Mouse (Mus musculus) liver, embryonic 13.5 days (tissue): ENCODE results near the gene Phex. TPM values are rescaled to one million over a fixed set of nuclear protein-coding genes. Genes with fewer than 3 reads are reported as not detected.

Experiments used
- ATAC-seq: fragments of 200-750 bp; cut with Nextera tagmentation; 2 replicates; pipeline ENCODE4 v1.8.0; 2017; ENCODE audit warnings: low read depth, mild to moderate bottlenecking, moderate number of reproducible peaks, moderate library complexity
- DNase-seq: peaks from one replicate; pipeline ENCODE4 v3.0.0; 2022
- H3K27ac ChIP-seq: fragments of 300-500 bp; sonication (generic); 2 replicates; pipeline ENCODE4 v1.5.1; 2015; ENCODE audit warnings: moderate library complexity, mild to moderate bottlenecking, inconsistent platforms
- H3K27me3 ChIP-seq: fragments of 300-500 bp; sonication (generic); 2 replicates; pipeline ENCODE4 v1.6.1; 2015; ENCODE audit warnings: mild to moderate bottlenecking, inconsistent platforms
- H3K36me3 ChIP-seq: fragments of 300-500 bp; sonication (generic); 2 replicates; pipeline ENCODE4 v1.6.1; 2015; ENCODE audit warnings: mild to moderate bottlenecking, inconsistent platforms
- H3K4me1 ChIP-seq: fragments of 300-500 bp; sonication (generic); replicated peaks from 2 replicates; pipeline ENCODE4 v1.6.1; 2015; ENCODE audit warnings: inconsistent platforms
- H3K4me2 ChIP-seq: fragments of 300-500 bp; sonication (generic); 2 replicates; pipeline ENCODE4 v1.6.1; 2015; ENCODE audit warnings: inconsistent platforms, mild to moderate bottlenecking, moderate library complexity
- H3K4me3 ChIP-seq: fragments of 300-500 bp; sonication (generic); replicated peaks from 2 replicates; pipeline ENCODE4 v1.5.1; 2015; ENCODE audit warnings: mild to moderate bottlenecking, inconsistent platforms
- H3K9ac ChIP-seq: fragments of 300-500 bp; sonication (generic); 2 replicates; pipeline ENCODE4 v1.6.1; 2015; ENCODE audit warnings: mild to moderate bottlenecking, inconsistent platforms
- H3K9me3 ChIP-seq: fragments of 300-500 bp; sonication (generic); replicated peaks from 2 replicates; pipeline ENCODE4 v1.6.1; 2016; ENCODE audit warnings: inconsistent platforms
- WGBS: fragments of 180-500 bp; shearing (Covaris S2); methylation state at CpG from one replicate; pipeline ENCODE4 v1.1.7; 2015; ENCODE audit not compliant: insufficient replicate concordance; 5-methylcytosine and 5-hydroxymethylcytosine counted together
- polyA plus RNA-seq: library from polyadenylated mRNA; unstranded; fragments of >200 nt; fragmentation: Nextera tagmentation; extraction: Ambion mirVana; gene quantifications from 2 replicates; pipeline ENCODE4 v1.2.1, GENCODE M21; 2015

Gene Phex
- polyA plus RNA-seq, 1 experiment from 2014 or later, result 0.03 TPM

- no peak overlapping the region for H3K4me2 ChIP-seq
- H3K27me3 ChIP-seq, result no peaks in the 10 kb centered on the region
- no peaks in the 10 kb centered on the region for H3K4me1 ChIP-seq
- H3K9me3 ChIP-seq, result no peaks in the 10 kb centered on the region
- H3K27ac ChIP-seq, result no peak overlapping the region
- H3K4me3 ChIP-seq, result no peak overlapping the region
- H3K36me3 ChIP-seq, result no peaks in the 10 kb centered on the region
- DNase-seq (no peak), ATAC-seq (no peak)
- H3K9ac ChIP-seq, result no peak overlapping the region
- WGBS, result 20% methylated on average over 1 of the region's 1 CpGs
Observed at GRCm38 (mm10) chrX:157377456-157377855, 37.7 kb downstream of the Phex start.

- no peaks in the 10 kb centered on the region for H3K4me1 ChIP-seq
- no peak overlapping the region for H3K9ac ChIP-seq
- DNase-seq (no peak), ATAC-seq (no peak)
- H3K4me3 ChIP-seq, result no peak overlapping the region
- no peak overlapping the region for H3K27ac ChIP-seq
- no peaks in the 10 kb centered on the region for H3K27me3 ChIP-seq
- no peak overlapping the region for H3K4me2 ChIP-seq
- 42% methylated on average over 3 of the region's 3 CpGs for WGBS
- H3K36me3 ChIP-seq, result no peaks in the 10 kb centered on the region
- no peaks in the 10 kb centered on the region for H3K9me3 ChIP-seq
Observed at GRCm38 (mm10) chrX:157373873-157374272, 41.2 kb downstream of the Phex start.

DNA sequence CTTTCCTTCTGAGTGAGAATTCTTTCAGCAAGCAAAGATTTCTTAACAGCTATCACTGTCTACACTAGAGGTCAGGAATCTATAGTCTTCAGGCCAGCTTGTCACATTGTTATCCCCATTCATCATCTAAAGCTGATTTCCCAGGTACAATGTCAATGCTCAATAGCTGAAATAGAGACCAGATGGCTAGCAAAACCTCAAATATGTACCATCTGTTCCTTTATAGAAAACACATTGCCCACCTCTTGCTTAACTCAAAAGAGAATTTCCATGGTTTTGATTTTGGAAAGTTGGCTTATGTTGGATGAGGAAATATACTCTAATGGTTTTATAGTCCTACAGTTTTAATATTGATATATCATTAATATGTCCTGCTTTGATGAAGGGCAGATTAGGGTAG is 45.9 kb downstream of the Phex start:
- no peaks in the 10 kb centered on the region for H3K4me1 ChIP-seq

GRCm38 (mm10) chrX:157355521-157355920 is 59.6 kb downstream of the Phex start:
- Histone ChIP-seq H3K36me3 (no peaks in the 10 kb centered on the region), H3K9me3 (no peaks in the 10 kb centered on the region), H3K9ac (no peak overlapping the region), H3K27ac (no peak overlapping the region), H3K4me1 (no peaks in the 10 kb centered on the region), H3K27me3 (no peaks in the 10 kb centered on the region), H3K4me2 (no peak overlapping the region), H3K4me3 (no peak overlapping the region)
- no peak for DNase-seq
- ATAC-seq, result no peak
- WGBS, result 67% methylated on average over 4 of the region's 4 CpGs

More for the DNA sequence above, 45.9 kb downstream of the Phex start:
- no peak for DNase-seq
- no peaks in the 10 kb centered on the region for H3K9me3 ChIP-seq
- no peaks in the 10 kb centered on the region for H3K27me3 ChIP-seq
- no peak overlapping the region for H3K4me2 ChIP-seq
- no peak for ATAC-seq
- H3K4me3 ChIP-seq, result no peak overlapping the region
- no peaks in the 10 kb centered on the region for H3K36me3 ChIP-seq
- H3K9ac ChIP-seq, result no peak overlapping the region
- H3K27ac ChIP-seq, result no peak overlapping the region

GRCm38 (mm10) chrX:157346201-157346600 is 68.9 kb downstream of the Phex start:
- no peak for ATAC-seq
- H3K27ac ChIP-seq, result no peak overlapping the region
- WGBS, result 56% methylated on average over 6 of the region's 6 CpGs

DNA sequence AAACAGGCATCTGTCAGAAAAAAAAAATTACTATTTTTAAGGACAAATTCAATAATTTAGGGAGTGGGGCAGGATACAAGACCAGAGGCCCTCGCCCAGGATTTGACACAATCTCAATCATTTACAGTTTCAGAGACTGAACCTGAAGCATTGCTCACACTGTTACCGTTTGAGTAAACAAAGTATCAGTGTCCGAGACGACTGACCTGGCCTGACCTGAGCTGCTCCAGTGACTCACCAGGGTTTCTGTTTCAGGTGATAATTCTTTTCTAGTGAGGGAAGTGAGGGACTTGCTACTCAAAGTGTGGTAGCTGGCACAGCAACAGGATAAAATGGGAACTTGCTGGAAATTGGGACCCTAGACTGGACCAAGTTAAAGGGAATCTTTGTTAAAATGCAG is 80.4 kb downstream of the Phex start:
- H3K27me3 ChIP-seq, result no peaks in the 10 kb centered on the region

More at GRCm38 (mm10) chrX:157346201-157346600, 68.9 kb downstream of the Phex start:
- no peaks in the 10 kb centered on the region for H3K27me3 ChIP-seq
- H3K4me2 ChIP-seq, result no peak overlapping the region
- no peaks in the 10 kb centered on the region for H3K9me3 ChIP-seq
- H3K4me3 ChIP-seq, result no peak overlapping the region
- no peaks in the 10 kb centered on the region for H3K36me3 ChIP-seq
- H3K4me1 ChIP-seq, result no peaks in the 10 kb centered on the region
- H3K9ac ChIP-seq, result no peak overlapping the region
- DNase-seq, result no peak

DNA sequence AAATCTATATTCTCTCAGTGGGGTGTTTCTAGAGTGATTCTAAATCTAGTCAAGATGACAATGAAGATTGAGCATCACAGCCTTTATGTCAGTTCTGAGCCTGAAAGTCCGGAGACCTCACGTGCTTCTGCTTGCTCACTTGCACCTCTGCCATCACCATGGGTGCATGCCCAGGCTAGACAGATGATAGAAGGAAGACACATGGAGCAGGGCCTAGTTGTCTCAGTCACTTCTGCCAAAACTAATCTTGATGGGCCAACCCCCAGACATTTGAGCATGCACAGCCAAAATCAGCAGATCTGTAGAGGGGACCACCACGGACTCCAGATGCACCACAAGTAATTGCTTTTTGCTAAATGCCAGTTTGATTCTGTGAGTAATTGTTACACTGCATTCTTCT is 85.3 kb downstream of the Phex start:
- no peaks in the 10 kb centered on the region for H3K27me3 ChIP-seq
- 61% methylated on average over 3 of the region's 3 CpGs for WGBS
- DNase-seq (no peak), ATAC-seq (no peak)
- H3K9me3 ChIP-seq, result no peaks in the 10 kb centered on the region
- H3K4me2 ChIP-seq, result no peak overlapping the region
- no peak overlapping the region for H3K27ac ChIP-seq
- no peaks in the 10 kb centered on the region for H3K4me1 ChIP-seq
- H3K36me3 ChIP-seq, result no peaks in the 10 kb centered on the region
- H3K4me3 ChIP-seq, result no peak overlapping the region
- no peak overlapping the region for H3K9ac ChIP-seq

More for the DNA sequence above, 80.4 kb downstream of the Phex start:
- ATAC-seq (no peak), DNase-seq (no peak)
- no peak overlapping the region for H3K9ac ChIP-seq
- H3K4me3 ChIP-seq, result no peak overlapping the region
- no peaks in the 10 kb centered on the region for H3K9me3 ChIP-seq
- H3K27ac ChIP-seq, result no peak overlapping the region
- no peaks in the 10 kb centered on the region for H3K36me3 ChIP-seq
- 39% methylated on average over 4 of the region's 4 CpGs for WGBS
- no peak overlapping the region for H3K4me2 ChIP-seq
- H3K4me1 ChIP-seq, result no peaks in the 10 kb centered on the region

DNA sequence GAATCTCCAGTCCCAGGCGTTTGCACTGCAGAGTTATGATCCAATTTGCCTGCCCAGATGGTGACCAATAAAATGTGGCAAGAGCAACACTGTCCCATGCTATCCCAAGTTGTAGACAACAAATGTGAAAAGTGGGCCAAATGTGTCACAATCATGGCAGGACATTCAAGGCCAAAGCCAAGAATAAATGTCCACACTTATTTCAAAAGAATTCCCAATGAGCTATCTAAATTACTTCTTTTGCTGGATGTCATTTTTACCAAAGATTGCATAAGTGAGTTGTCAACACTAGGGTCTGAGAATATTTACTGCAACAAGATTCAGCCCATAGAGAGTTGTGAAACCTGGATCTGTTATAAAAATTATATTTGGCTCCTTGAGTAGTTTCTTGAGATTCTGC is 86.7 kb downstream of the Phex start:
- no peak for DNase-seq
- ATAC-seq, result no peak
- Histone ChIP-seq H3K36me3 (no peaks in the 10 kb centered on the region), H3K27me3 (no peaks in the 10 kb centered on the region), H3K9ac (no peak overlapping the region), H3K9me3 (no peaks in the 10 kb centered on the region), H3K4me1 (no peaks in the 10 kb centered on the region), H3K4me2 (no peak overlapping the region), H3K4me3 (no peak overlapping the region), H3K27ac (no peak overlapping the region)
- 39% methylated on average over 1 of the region's 1 CpGs for WGBS

GRCm38 (mm10) chrX:157327756-157328155 is 87.4 kb downstream of the Phex start:
- no peak overlapping the region for H3K9ac ChIP-seq
- DNase-seq (no peak), ATAC-seq (no peak)
- H3K27ac ChIP-seq, result no peak overlapping the region
- no peaks in the 10 kb centered on the region for H3K9me3 ChIP-seq
- H3K36me3 ChIP-seq, result no peaks in the 10 kb centered on the region
- no peaks in the 10 kb centered on the region for H3K4me1 ChIP-seq
- H3K4me2 ChIP-seq, result no peak overlapping the region
- H3K4me3 ChIP-seq, result no peak overlapping the region
- WGBS, result 77% methylated on average over 3 of the region's 3 CpGs
- H3K27me3 ChIP-seq, result no peaks in the 10 kb centered on the region

- WGBS, result 55% methylated on average over 3 of the region's 3 CpGs
- H3K9me3 ChIP-seq, result no peaks in the 10 kb centered on the region
- H3K9ac ChIP-seq, result no peak overlapping the region
- DNase-seq (no peak), ATAC-seq (no peak)
- no peak overlapping the region for H3K4me2 ChIP-seq
- no peak overlapping the region for H3K27ac ChIP-seq
- H3K36me3 ChIP-seq, result no peaks in the 10 kb centered on the region
- H3K4me1 ChIP-seq, result no peaks in the 10 kb centered on the region
- H3K27me3 ChIP-seq, result no peaks in the 10 kb centered on the region
- H3K4me3 ChIP-seq, result no peak overlapping the region
Observed at GRCm38 (mm10) chrX:157324396-157324795, 90.7 kb downstream of the Phex start.

GRCm38 (mm10) chrX:157310331-157310730 is 104.8 kb downstream of the Phex start:
- no peak for DNase-seq
- no peaks in the 10 kb centered on the region for H3K9me3 ChIP-seq
- 35% methylated on average over 3 of the region's 3 CpGs for WGBS
- no peak overlapping the region for H3K9ac ChIP-seq
- H3K4me1 ChIP-seq, result no peaks in the 10 kb centered on the region
- H3K27me3 ChIP-seq, result no peaks in the 10 kb centered on the region
- no peak overlapping the region for H3K4me3 ChIP-seq
- no peak overlapping the region for H3K27ac ChIP-seq
- no peak overlapping the region for H3K4me2 ChIP-seq
- no peaks in the 10 kb centered on the region for H3K36me3 ChIP-seq
- no peak for ATAC-seq

DNA sequence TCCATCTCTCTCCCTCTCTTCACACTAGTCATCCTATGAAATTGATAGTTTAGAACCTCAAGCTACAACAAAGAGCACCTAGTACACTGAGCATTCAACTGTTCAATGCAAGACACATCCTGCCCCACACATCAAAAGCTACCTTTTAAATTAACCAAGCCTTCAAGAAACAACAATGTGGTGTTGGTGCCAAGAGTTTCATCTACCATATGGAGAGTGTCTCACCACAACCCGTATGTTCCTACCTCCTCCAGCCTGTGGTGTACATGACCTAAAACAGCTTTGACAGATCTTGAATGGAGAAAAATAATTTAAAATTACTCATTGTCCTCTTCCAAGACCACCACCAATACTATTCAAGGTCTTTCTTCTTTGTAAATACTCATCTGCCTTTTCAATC is 106.9 kb downstream of the Phex start:
- Histone ChIP-seq H3K9me3 (no peaks in the 10 kb centered on the region), H3K27ac (no peak overlapping the region), H3K4me1 (no peaks in the 10 kb centered on the region), H3K27me3 (no peaks in the 10 kb centered on the region), H3K4me3 (no peak overlapping the region), H3K4me2 (no peak overlapping the region), H3K9ac (no peak overlapping the region), H3K36me3 (no peaks in the 10 kb centered on the region)
- DNase-seq (no peak), ATAC-seq (no peak)
- WGBS, result 61% methylated on average over 1 of the region's 1 CpGs
